11 mouse cellular contexts compared by ENCODE assay signal in genomic region chr11:69683576-69683975, GRCm38 (mm10). TPM values are rescaled to one million over a fixed set of nuclear protein-coding genes. Genes with fewer than 3 reads are reported as not detected.
A peak's percentile ranks its signal among the peaks of the same experiment; 100 is the strongest.
DNase-seq lines count a peak whose midpoint lies in the region; ATAC-seq and TF ChIP-seq lines count a peak whose summit lies in the region.
"Had no signal": no experiment of that assay in that cellular context is flagged by ENCODE, and none has a peak within 500 bp of the region (broad histone marks: within the 10 kb centered on the region; RNA-seq: fewer than 3 reads in every experiment).

No protein-coding gene starts in this region.

- no peak overlapping the region for H3K4me3 ChIP-seq in heart, embryonic 15.5 days
- no peak overlapping the region for H3K4me3 ChIP-seq in heart, embryonic 12.5 days
- H3K4me3 ChIP-seq in ES-Bruce4 (ENCODE audit: low read depth, low read length): peak overlapping the region; percentile 68
- H3K4me3 ChIP-seq in forebrain, embryonic 14.5 days (ENCODE audit: low read depth, low read length): no peak overlapping the region
- no peak overlapping the region for H3K4me3 ChIP-seq in limb, embryonic 15.5 days
- H3K4me3 ChIP-seq: erythroblast, embryonic 14.5 days had no signal

- no peak for TF ChIP-seq EP300 in ES-Bruce4 (IDR thresholded peaks at IDR 0.05; ENCODE audit: insufficient read depth, low read depth, low read length)

- no peak for TF ChIP-seq CTCF in ES-Bruce4 (IDR thresholded peaks at IDR 0.05; ENCODE audit: low read depth, low read length)

- no peak for DNase-seq in forebrain, embryonic 14.5 days (ENCODE audit: low spot score)
- DNase-seq in embryo, embryonic 9.5 days (ENCODE audit: extremely low spot score): no peak
- DNase-seq in frontal cortex, postnatal 36 days (ENCODE audit: low spot score in 2 of 2): no peak
- DNase-seq in layer of hippocampus, postnatal 10 days (ENCODE audit: low spot score in 2 of 2): no peak
- DNase-seq: heart, postnatal 14 days; right cerebral cortex, postnatal 14 days had no signal

- no peaks in the 10 kb centered on the region for H3K9me3 ChIP-seq in heart, embryonic 15.5 days (replicated peaks)
- no peaks in the 10 kb centered on the region for H3K9me3 ChIP-seq in heart, embryonic 12.5 days (replicated peaks)
- H3K9me3 ChIP-seq in ES-Bruce4 (replicated peaks; ENCODE audit: control insufficient read depth, insufficient read depth, low read length, poor library complexity, severe bottlenecking): no peaks in the 10 kb centered on the region
- H3K9me3 ChIP-seq in forebrain, embryonic 14.5 days (replicated peaks; ENCODE audit: control insufficient read depth, low read length): no peaks in the 10 kb centered on the region
- H3K9me3 ChIP-seq in limb, embryonic 15.5 days: no peaks in the 10 kb centered on the region

- peaks cover 55% of the 10 kb centered on the region for H3K4me1 ChIP-seq in heart, embryonic 15.5 days (replicated peaks)
- peaks cover 48% of the 10 kb centered on the region for H3K4me1 ChIP-seq in heart, embryonic 12.5 days (replicated peaks)
- no peaks in the 10 kb centered on the region for H3K4me1 ChIP-seq in ES-Bruce4 (ENCODE audit: control insufficient read depth, insufficient read depth, low read length)
- peaks cover 25% of the 10 kb centered on the region for H3K4me1 ChIP-seq in forebrain, embryonic 14.5 days (ENCODE audit: control insufficient read depth, insufficient read depth, low read length)
- H3K4me1 ChIP-seq in limb, embryonic 15.5 days: peaks cover 72% of the 10 kb centered on the region

- H3K36me3 ChIP-seq in heart, embryonic 15.5 days: peaks cover 14% of the 10 kb centered on the region
- H3K36me3 ChIP-seq in heart, embryonic 12.5 days: peaks cover 18% of the 10 kb centered on the region
- H3K36me3 ChIP-seq in ES-Bruce4 (ENCODE audit: control insufficient read depth, insufficient read depth, low read length, poor library complexity, severe bottlenecking): peaks cover 18% of the 10 kb centered on the region
- peaks cover 14% of the 10 kb centered on the region for H3K36me3 ChIP-seq in forebrain, embryonic 14.5 days (ENCODE audit: control insufficient read depth, insufficient read depth, low read length)
- H3K36me3 ChIP-seq in limb, embryonic 15.5 days: peaks cover 15% of the 10 kb centered on the region

- WGBS in heart, embryonic 15.5 days: 70% methylated on average over 7 of the region's 7 CpGs
- WGBS in heart, embryonic 12.5 days: 69% methylated on average over 7 of the region's 7 CpGs
- WGBS in forebrain, embryonic 14.5 days: 84% methylated on average over 7 of the region's 7 CpGs
- 71% methylated on average over 7 of the region's 7 CpGs for WGBS in limb, embryonic 15.5 days

- no peak overlapping the region for H3K4me2 ChIP-seq in heart, embryonic 15.5 days
- no peak overlapping the region for H3K4me2 ChIP-seq in heart, embryonic 12.5 days
- peak overlapping the region; percentile 97; the same call in 1 of the 2 replicates for H3K4me2 ChIP-seq in forebrain, embryonic 14.5 days (ENCODE audit: low read length)
- 0 out of 2 replicates have a peak overlapping the region, but pooled peaks have one; percentile 69 for H3K4me2 ChIP-seq in limb, embryonic 15.5 days

- H3K27me3 ChIP-seq in heart, embryonic 15.5 days: no peaks in the 10 kb centered on the region
- no peaks in the 10 kb centered on the region for H3K27me3 ChIP-seq in heart, embryonic 12.5 days (replicated peaks)
- H3K27me3 ChIP-seq in ES-Bruce4 (ENCODE audit: control insufficient read depth, insufficient read depth, low read length, poor library complexity, severe bottlenecking): no peaks in the 10 kb centered on the region
- H3K27me3 ChIP-seq in forebrain, embryonic 14.5 days (replicated peaks; ENCODE audit: control insufficient read depth, insufficient read depth, low read length): no peaks in the 10 kb centered on the region
- no peaks in the 10 kb centered on the region for H3K27me3 ChIP-seq in limb, embryonic 15.5 days

- H3K9ac ChIP-seq in heart, embryonic 15.5 days: no peak overlapping the region
- no peak overlapping the region for H3K9ac ChIP-seq in heart, embryonic 12.5 days
- peak overlapping the region; percentile 85 for H3K9ac ChIP-seq in ES-Bruce4 (ENCODE audit: low read depth, poor library complexity, severe bottlenecking)
- no peak overlapping the region for H3K9ac ChIP-seq in forebrain, embryonic 14.5 days (ENCODE audit: low read length)
- no peak overlapping the region for H3K9ac ChIP-seq in limb, embryonic 15.5 days

- no peak for ATAC-seq in heart, embryonic 15.5 days (replicated peaks; ENCODE audit: insufficient number of reproducible peaks, insufficient read depth, low FRiP score, low read depth)
- no peak for ATAC-seq in heart, embryonic 12.5 days (ENCODE audit: insufficient number of reproducible peaks, low FRiP score)
- ATAC-seq in forebrain, embryonic 14.5 days: no peak
- ATAC-seq in limb, embryonic 15.5 days (ENCODE audit: insufficient number of reproducible peaks, low FRiP score, low TSS enrichment, low read depth): no peak

- H3K27ac ChIP-seq in heart, embryonic 15.5 days: peak overlapping the region; percentile 95; the same call in 1 of the 2 replicates
- no peak overlapping the region for H3K27ac ChIP-seq in heart, embryonic 12.5 days (ENCODE audit: poor library complexity, severe bottlenecking)
- peak overlapping the region; percentile 65 for H3K27ac ChIP-seq in ES-Bruce4 (ENCODE audit: insufficient read depth, low read length)
- peak overlapping the region; percentile 93; the same call in 1 of the 2 replicates for H3K27ac ChIP-seq in forebrain, embryonic 14.5 days (ENCODE audit: low read depth, low read length)
- H3K27ac ChIP-seq in limb, embryonic 15.5 days: peak overlapping the region; percentile 94

- no peak for TF ChIP-seq POLR2A in ES-Bruce4 (IDR thresholded peaks at IDR 0.05; ENCODE audit: insufficient read depth, low read length)

RNA-seq across cellular contexts. Expression of gene Senp3, which starts 1.7 kb away (rescaled TPM):
- 47.1 and 54.8 TPM in 2 replicates for polyA plus RNA-seq in heart, embryonic 15.5 days (2015; fragmentation: Nextera tagmentation; extraction: Ambion mirVana)
- 74.3 and 83.0 TPM in 2 replicates for polyA plus RNA-seq in heart, embryonic 12.5 days (2016; fragmentation: Nextera tagmentation; extraction: Ambion mirVana)
- 198 and 221 TPM in 2 replicates for polyA plus RNA-seq in ES-Bruce4 (2011; ENCODE audit: insufficient read depth, insufficient read length, low read depth, missing spikeins)
- 81.8 and 88.2 TPM in 2 replicates for polyA plus RNA-seq in forebrain, embryonic 14.5 days (2014; fragmentation: Nextera tagmentation; extraction: Ambion mirVana)
- 87.5 and 87.9 TPM in 2 replicates for polyA plus RNA-seq in limb, embryonic 15.5 days (2015; fragmentation: Nextera tagmentation; extraction: Ambion mirVana)
- total RNA-seq in layer of hippocampus, postnatal 10 days (2021): 10 to 100 TPM; 88.0 to 98.7 TPM

RNA-seq across cellular contexts. Expression of gene Tnfsf13, which starts 2.0 kb away (rescaled TPM):
- polyA plus RNA-seq in heart, embryonic 15.5 days (2015; fragmentation: Nextera tagmentation; extraction: Ambion mirVana): 0.54 and 0.99 TPM in 2 replicates
- 0.28 and 0.47 TPM in 2 replicates for polyA plus RNA-seq in heart, embryonic 12.5 days (2016; fragmentation: Nextera tagmentation; extraction: Ambion mirVana)
- polyA plus RNA-seq in ES-Bruce4 (2011; ENCODE audit: insufficient read depth, insufficient read length, low read depth, missing spikeins): 1.3 and 2.9 TPM in 2 replicates
- polyA plus RNA-seq in forebrain, embryonic 14.5 days (2014; fragmentation: Nextera tagmentation; extraction: Ambion mirVana): 0.53 TPM in 1 of 2 replicates, not detected in the other
- 0.73 and 0.87 TPM in 2 replicates for polyA plus RNA-seq in limb, embryonic 15.5 days (2015; fragmentation: Nextera tagmentation; extraction: Ambion mirVana)
- 1 to 10 TPM; 1.1 to 1.2 TPM for total RNA-seq in layer of hippocampus, postnatal 10 days (2021)
- polyA plus RNA-seq: erythroblast, embryonic 14.5 days had no signal

RNA-seq across cellular contexts. Expression of gene Eif4a1, which starts 11.4 kb away (rescaled TPM):
- polyA plus RNA-seq in heart, embryonic 15.5 days (2015; fragmentation: Nextera tagmentation; extraction: Ambion mirVana): 310 and 340 TPM in 2 replicates
- polyA plus RNA-seq in heart, embryonic 12.5 days (2016; fragmentation: Nextera tagmentation; extraction: Ambion mirVana): 404 and 420 TPM in 2 replicates
- 1,464 and 1,502 TPM in 2 replicates for polyA plus RNA-seq in ES-Bruce4 (2011; ENCODE audit: insufficient read depth, insufficient read length, low read depth, missing spikeins)
- 1,177 and 1,222 TPM in 2 replicates for polyA plus RNA-seq in forebrain, embryonic 14.5 days (2014; fragmentation: Nextera tagmentation; extraction: Ambion mirVana)
- 443 and 469 TPM in 2 replicates for polyA plus RNA-seq in limb, embryonic 15.5 days (2015; fragmentation: Nextera tagmentation; extraction: Ambion mirVana)
- 100 to 1,000 TPM; 492 to 501 TPM for total RNA-seq in layer of hippocampus, postnatal 10 days (2021)

RNA-seq across cellular contexts. Expression of gene Tnfsf12, which starts 12.1 kb away (rescaled TPM):
- 7.3 and 8.9 TPM in 2 replicates for polyA plus RNA-seq in heart, embryonic 15.5 days (2015; fragmentation: Nextera tagmentation; extraction: Ambion mirVana)
- 5.6 and 6.9 TPM in 2 replicates for polyA plus RNA-seq in heart, embryonic 12.5 days (2016; fragmentation: Nextera tagmentation; extraction: Ambion mirVana)
- 3.4 and 4.1 TPM in 2 replicates for polyA plus RNA-seq in ES-Bruce4 (2011; ENCODE audit: insufficient read depth, insufficient read length, low read depth, missing spikeins)
- polyA plus RNA-seq in forebrain, embryonic 14.5 days (2014; fragmentation: Nextera tagmentation; extraction: Ambion mirVana): 2.2 and 2.7 TPM in 2 replicates
- polyA plus RNA-seq in limb, embryonic 15.5 days (2015; fragmentation: Nextera tagmentation; extraction: Ambion mirVana): 10.8 and 12.9 TPM in 2 replicates
- total RNA-seq in layer of hippocampus, postnatal 10 days (2021): 1 to 10 TPM; 6.7 to 8.3 TPM

RNA-seq across cellular contexts. Expression of gene Tnfsfm13, which starts 12.3 kb away (rescaled TPM):
- polyA plus RNA-seq in heart, embryonic 15.5 days (2015; fragmentation: Nextera tagmentation; extraction: Ambion mirVana): 2.9 and 4.2 TPM in 2 replicates
- polyA plus RNA-seq in heart, embryonic 12.5 days (2016; fragmentation: Nextera tagmentation; extraction: Ambion mirVana): 1.5 and 3.3 TPM in 2 replicates
- polyA plus RNA-seq in ES-Bruce4 (2011; ENCODE audit: insufficient read depth, insufficient read length, low read depth, missing spikeins): 1.9 and 3.6 TPM in 2 replicates
- 1.5 and 1.6 TPM in 2 replicates for polyA plus RNA-seq in forebrain, embryonic 14.5 days (2014; fragmentation: Nextera tagmentation; extraction: Ambion mirVana)
- 4.8 and 5.7 TPM in 2 replicates for polyA plus RNA-seq in limb, embryonic 15.5 days (2015; fragmentation: Nextera tagmentation; extraction: Ambion mirVana)
- total RNA-seq in layer of hippocampus, postnatal 10 days (2021): under 1 TPM; 0.69 to 0.76 TPM
- polyA plus RNA-seq: erythroblast, embryonic 14.5 days had no signal

Comparison
In these comparisons a context has a peak if more than half of its experiments do, and no peak if none do; other contexts are left out.
1. H3K4me2 ChIP-seq: peak in forebrain, embryonic 14.5 days (single experiment) and limb, embryonic 15.5 days (single experiment); none in heart, embryonic 15.5 days (single experiment) and heart, embryonic 12.5 days (single experiment).